Mouse (Mus musculus) stomach, embryonic 16.5 days (tissue): ENCODE results near the gene Dab1. TPM values are rescaled to one million over a fixed set of nuclear protein-coding genes. Genes with fewer than 3 reads are reported as not detected.
A peak's percentile ranks its signal among the peaks of the same experiment; 100 is the strongest.

Experiments used
- ATAC-seq: fragments of 200-750 bp; cut with Nextera tagmentation; 2 replicates; pipeline ENCODE4 v1.8.0; 2017; ENCODE audit warnings: moderate number of reproducible peaks, moderate TSS enrichment; ENCODE audit not compliant: insufficient read depth, low FRiP score
- H3K27ac ChIP-seq: fragments of 300-500 bp; sonication (generic); 2 replicates; pipeline ENCODE4 v1.5.1; 2014; ENCODE audit warnings: low read length
- H3K27me3 ChIP-seq: fragments of 300-500 bp; sonication (generic); 2 replicates; pipeline ENCODE4 v1.6.1; 2014; ENCODE audit warnings: low read length, control low read depth, mixed read lengths; ENCODE audit not compliant: control insufficient read depth, insufficient read depth
- H3K36me3 ChIP-seq: fragments of 300-500 bp; sonication (generic); 2 replicates; pipeline ENCODE4 v1.6.1; 2014; ENCODE audit warnings: low read length; ENCODE audit not compliant: control insufficient read depth, insufficient read depth
- H3K4me1 ChIP-seq: fragments of 300-500 bp; sonication (generic); 2 replicates; pipeline ENCODE4 v1.6.1; 2014; ENCODE audit warnings: low read length, control low read depth, mixed read lengths; ENCODE audit not compliant: control insufficient read depth, insufficient read depth
- H3K4me2 ChIP-seq: fragments of 300-500 bp; sonication (generic); 2 replicates; pipeline ENCODE4 v1.6.1; 2014; ENCODE audit warnings: low read depth, low read length, mixed read lengths
- H3K4me3 ChIP-seq: fragments of 300-500 bp; sonication (generic); replicated peaks from 2 replicates; pipeline ENCODE4 v1.5.1; 2014; ENCODE audit warnings: mild to moderate bottlenecking, low read length
- H3K9ac ChIP-seq: fragments of 300-500 bp; sonication (generic); 2 replicates; pipeline ENCODE4 v1.6.1; 2014; ENCODE audit warnings: low read length
- H3K9me3 ChIP-seq: fragments of 300-500 bp; sonication (generic); replicated peaks from 2 replicates; pipeline ENCODE4 v1.6.1; 2016; ENCODE audit warnings: low read length, control low read depth; ENCODE audit not compliant: control insufficient read depth
- WGBS: fragments of 180-500 bp; shearing (Covaris S2); extraction: QIAGEN DNeasy Blood & Tissue Kit; methylation state at CpG from one replicate; pipeline ENCODE4 v1.1.7; 2014; 5-methylcytosine and 5-hydroxymethylcytosine counted together
- polyA plus RNA-seq: library from polyadenylated mRNA; unstranded; fragments of >200 nt; fragmentation: Nextera tagmentation; extraction: Ambion mirVana; gene quantifications from 2 replicates; pipeline ENCODE4 v1.2.1, GENCODE M21; 2015

The Dab1 gene
- polyA plus RNA-seq, 1 experiment from 2014 or later = 10.0 TPM

- Histone ChIP-seq H3K27me3 (no peaks in the 10 kb centered on the region), H3K9ac (no peak overlapping the region), H3K4me1 (no peaks in the 10 kb centered on the region), H3K36me3 (no peaks in the 10 kb centered on the region), H3K4me3 (no peak overlapping the region), H3K9me3 (no peaks in the 10 kb centered on the region), H3K27ac (no peak overlapping the region), H3K4me2 (no peak overlapping the region)
- WGBS = 80% methylated on average over 15 of the region's 15 CpGs
- no peak for ATAC-seq
These were observed 1093.4 kb downstream of the Dab1 start for GRCm38 (mm10) chr4:104712338-104713083.

GRCm38 (mm10) chr4:104714925-104715519 is 1095.9 kb downstream of the Dab1 start:
- no peak for ATAC-seq
- Histone ChIP-seq H3K4me2 (no peak overlapping the region), H3K27ac (no peak overlapping the region), H3K27me3 (no peaks in the 10 kb centered on the region), H3K9ac (no peak overlapping the region), H3K4me1 (peaks cover 5% of the 10 kb centered on the region; the same call in 1 of the 2 replicates), H3K4me3 (no peak overlapping the region), H3K9me3 (no peaks in the 10 kb centered on the region), H3K36me3 (no peaks in the 10 kb centered on the region)
- WGBS = 49% methylated on average over 9 of the region's 9 CpGs

- peaks cover 5% of the 10 kb centered on the region; the same call in 1 of the 2 replicates for H3K4me1 ChIP-seq
- no peaks in the 10 kb centered on the region for H3K9me3 ChIP-seq
- H3K4me2 ChIP-seq = no peak overlapping the region
- WGBS = 77% methylated on average over 6 of the region's 6 CpGs
- ATAC-seq = no peak
- H3K4me3 ChIP-seq = no peak overlapping the region
- H3K36me3 ChIP-seq = no peaks in the 10 kb centered on the region
- no peaks in the 10 kb centered on the region for H3K27me3 ChIP-seq
- H3K27ac ChIP-seq = no peak overlapping the region
- H3K9ac ChIP-seq = no peak overlapping the region
These were observed 1096.7 kb downstream of the Dab1 start for GRCm38 (mm10) chr4:104715857-104716256.

GRCm38 (mm10) chr4:104716506-104716905 is 1097.3 kb downstream of the Dab1 start:
- H3K36me3 ChIP-seq = no peaks in the 10 kb centered on the region
- no peak overlapping the region for H3K4me2 ChIP-seq
- H3K9ac ChIP-seq = no peak overlapping the region
- H3K4me1 ChIP-seq = peaks cover 5% of the 10 kb centered on the region; the same call in 1 of the 2 replicates
- no peak for ATAC-seq
- no peaks in the 10 kb centered on the region for H3K9me3 ChIP-seq
- 59% methylated on average over 1 of the region's 1 CpGs for WGBS
- no peak overlapping the region for H3K27ac ChIP-seq
- H3K4me3 ChIP-seq = no peak overlapping the region
- H3K27me3 ChIP-seq = no peaks in the 10 kb centered on the region

- no peaks in the 10 kb centered on the region for H3K9me3 ChIP-seq
- peaks cover 5% of the 10 kb centered on the region; the same call in 1 of the 2 replicates for H3K4me1 ChIP-seq
- H3K9ac ChIP-seq = no peak overlapping the region
- no peaks in the 10 kb centered on the region for H3K27me3 ChIP-seq
- ATAC-seq = peak; percentile 22; the same call in 1 of the 2 replicates
- no peak overlapping the region for H3K27ac ChIP-seq
- H3K4me2 ChIP-seq = no peak overlapping the region
- no peaks in the 10 kb centered on the region for H3K36me3 ChIP-seq
- no peak overlapping the region for H3K4me3 ChIP-seq
- 41% methylated on average over 13 of the region's 13 CpGs for WGBS
These were observed 1100.0 kb downstream of the Dab1 start for GRCm38 (mm10) chr4:104718973-104719795.

GRCm38 (mm10) chr4:104723527-104724045 is 1104.4 kb downstream of the Dab1 start:
- Histone ChIP-seq H3K36me3 (no peaks in the 10 kb centered on the region), H3K9ac (no peak overlapping the region), H3K27ac (no peak overlapping the region), H3K4me3 (no peak overlapping the region), H3K4me1 (peaks cover 5% of the 10 kb centered on the region; the same call in 1 of the 2 replicates), H3K4me2 (no peak overlapping the region), H3K9me3 (no peaks in the 10 kb centered on the region), H3K27me3 (no peaks in the 10 kb centered on the region)
- ATAC-seq = no peak
- 71% methylated on average over 6 of the region's 6 CpGs for WGBS

GRCm38 (mm10) chr4:104724258-104724657 is 1105.1 kb downstream of the Dab1 start:
- no peak overlapping the region for H3K4me2 ChIP-seq
- H3K9me3 ChIP-seq = no peaks in the 10 kb centered on the region
- H3K27ac ChIP-seq = no peak overlapping the region
- peaks cover 1% of the 10 kb centered on the region; the same call in 1 of the 2 replicates for H3K4me1 ChIP-seq
- WGBS = 69% methylated on average over 5 of the region's 5 CpGs
- no peak for ATAC-seq
- H3K9ac ChIP-seq = no peak overlapping the region
- H3K27me3 ChIP-seq = no peaks in the 10 kb centered on the region
- H3K4me3 ChIP-seq = no peak overlapping the region
- H3K36me3 ChIP-seq = no peaks in the 10 kb centered on the region

GRCm38 (mm10) chr4:104725673-104726072 is 1106.5 kb downstream of the Dab1 start:
- H3K4me3 ChIP-seq = no peak overlapping the region
- H3K36me3 ChIP-seq = no peaks in the 10 kb centered on the region
- no peak overlapping the region for H3K4me2 ChIP-seq
- H3K27me3 ChIP-seq = no peaks in the 10 kb centered on the region
- 30% methylated on average over 3 of the region's 3 CpGs for WGBS
- no peaks in the 10 kb centered on the region for H3K9me3 ChIP-seq
- ATAC-seq = no peak
- no peaks in the 10 kb centered on the region for H3K4me1 ChIP-seq
- H3K9ac ChIP-seq = no peak overlapping the region
- no peak overlapping the region for H3K27ac ChIP-seq
